Mouse (Mus musculus) lung, adult 2 months (tissue): ENCODE results near the gene Gm10447. TPM values are rescaled to one million over a fixed set of nuclear protein-coding genes. Genes with fewer than 3 reads are reported as not detected.

Source experiments
- DNase-seq: peaks from one replicate; pipeline ENCODE4 v3.0.0; 2022
- H3K4me1 ChIP-seq: fragments of 200-500 bp; 2 replicates; pipeline ENCODE4 v1.6.1; 2011; ENCODE audit warnings: low read length; ENCODE audit not compliant: control insufficient read depth, insufficient read depth
- H3K4me3 ChIP-seq: fragments of 200-500 bp; replicated peaks from 2 replicates; pipeline ENCODE3; 2011; ENCODE audit warnings: low read depth, mild to moderate bottlenecking, control low read depth, low read length; ENCODE audit errors: extremely low read depth
- CTCF ChIP-seq: fragments of 200-500 bp; IDR thresholded peaks from 2 replicates; pipeline ENCODE4 v1.5.1; 2011; ENCODE audit warnings: mild to moderate bottlenecking, low read length, control low read depth; ENCODE audit not compliant: insufficient read depth
- POLR2A ChIP-seq: fragments of 200-500 bp; IDR thresholded peaks from 2 replicates; pipeline ENCODE4 v1.6.1; 2011; ENCODE audit warnings: low read depth, mild to moderate bottlenecking, control low read depth, low read length, borderline replicate concordance; ENCODE audit errors: extremely low read depth
- WGBS: fragments of 180-500 bp; shearing (Covaris S2); methylation state at CpG from one replicate; pipeline ENCODE4 v1.1.7; 2018; 5-methylcytosine and 5-hydroxymethylcytosine counted together
- polyA plus RNA-seq: library from polyadenylated mRNA; depleted of rRNA; stranded (reverse); fragments of >200 nt; gene quantifications from 2 replicates; pipeline ENCODE4 v1.2.3, GENCODE M21; 2012

Gm10447 gene
- polyA plus RNA-seq, 1 experiment, result 0.25 TPM

DNA sequence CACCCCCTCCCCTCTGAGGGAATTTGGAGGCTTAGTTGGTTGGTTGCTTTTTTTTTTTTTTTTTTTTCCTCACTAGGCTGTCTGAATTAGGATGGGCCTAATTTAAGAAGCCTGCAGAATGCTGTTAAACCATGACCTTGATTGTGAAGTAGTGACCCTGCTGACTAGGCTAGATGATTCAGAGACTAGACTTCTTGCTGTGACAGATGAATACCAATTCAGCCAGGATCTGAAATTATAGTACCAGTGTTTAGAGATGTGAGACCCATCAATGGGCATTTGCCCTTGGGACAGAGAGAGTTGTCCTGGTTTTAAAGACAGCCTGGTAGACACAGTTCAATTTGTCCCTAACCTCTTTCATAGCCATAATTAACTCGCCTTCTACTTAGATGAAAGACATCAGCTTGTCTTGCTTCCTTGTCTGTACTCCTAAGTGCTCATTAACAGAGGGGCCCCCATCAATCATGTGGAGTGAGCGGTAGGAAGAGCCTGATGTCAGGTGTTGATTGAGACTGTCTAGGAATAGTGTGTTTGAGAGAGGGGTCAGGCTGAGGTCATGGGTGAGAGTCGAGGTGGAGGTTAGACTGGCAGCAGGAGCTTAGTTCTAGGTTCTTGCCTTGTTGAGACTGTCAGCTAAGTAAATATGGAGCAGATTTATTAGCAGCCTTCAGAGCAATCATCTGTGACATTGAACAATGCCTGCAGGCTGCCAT is 36.5 kb upstream of the Gm10447 start:
- DNase-seq, result no peak
- TF ChIP-seq POLR2A (no peak), CTCF (no peak)
- 70% methylated on average over 3 of the region's 3 CpGs for WGBS
- H3K4me1 ChIP-seq, result no peaks in the 10 kb centered on the region
- no peak overlapping the region for H3K4me3 ChIP-seq

DNA sequence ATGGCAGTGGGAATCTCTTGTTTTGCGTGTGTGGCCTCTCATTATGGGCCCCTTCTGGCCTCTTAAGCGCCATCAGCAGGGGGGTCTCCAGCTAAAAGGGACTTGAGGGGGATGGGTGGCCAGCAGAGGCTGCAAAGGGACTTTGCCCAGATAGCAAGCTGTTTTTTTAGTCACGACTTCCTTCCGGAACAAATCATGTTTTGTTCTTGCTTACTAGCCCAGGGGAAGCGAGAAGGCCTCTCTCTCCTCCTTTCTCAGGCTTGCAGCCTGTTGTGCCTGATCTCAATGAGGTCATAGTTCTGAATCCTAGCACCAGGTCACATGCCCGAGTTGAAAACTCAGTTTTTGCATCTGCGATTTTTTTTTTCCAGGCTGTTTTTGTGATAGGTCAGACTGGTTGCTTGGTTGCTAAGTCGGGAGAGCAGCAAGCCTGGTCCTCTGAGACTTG is 35.1 kb upstream of the Gm10447 start:
- WGBS, result 29% methylated on average over 8 of the region's 8 CpGs
- Histone ChIP-seq H3K4me1 (no peaks in the 10 kb centered on the region), H3K4me3 (no peak overlapping the region)
- no peak for TF ChIP-seq CTCF
- TF ChIP-seq POLR2A, result no peak
- no peak for DNase-seq

DNA sequence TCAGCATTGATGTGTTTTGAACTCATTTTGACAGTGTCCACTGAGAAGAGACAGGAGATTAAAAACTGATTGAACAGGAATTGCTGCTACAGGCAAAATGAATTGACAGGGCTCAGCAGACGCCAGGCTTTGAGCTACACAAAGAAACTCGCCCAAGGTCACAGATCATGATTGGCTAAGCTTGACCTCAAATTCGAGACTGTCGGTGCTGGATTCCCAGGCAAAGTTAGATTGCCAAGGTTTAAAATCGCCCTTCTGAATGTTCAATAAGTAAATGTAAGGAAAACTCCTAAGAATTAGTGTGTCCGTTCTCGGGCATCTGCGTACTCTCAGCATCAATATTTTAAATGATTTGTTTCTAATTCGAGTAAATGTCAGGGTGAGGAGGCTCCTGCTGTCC is 32.5 kb upstream of the Gm10447 start:
- Histone ChIP-seq H3K4me3 (no peak overlapping the region), H3K4me1 (no peaks in the 10 kb centered on the region)
- 87% methylated on average over 9 of the region's 9 CpGs for WGBS
- no peak for DNase-seq
- TF ChIP-seq CTCF, result no peak
- no peak for TF ChIP-seq POLR2A

DNA sequence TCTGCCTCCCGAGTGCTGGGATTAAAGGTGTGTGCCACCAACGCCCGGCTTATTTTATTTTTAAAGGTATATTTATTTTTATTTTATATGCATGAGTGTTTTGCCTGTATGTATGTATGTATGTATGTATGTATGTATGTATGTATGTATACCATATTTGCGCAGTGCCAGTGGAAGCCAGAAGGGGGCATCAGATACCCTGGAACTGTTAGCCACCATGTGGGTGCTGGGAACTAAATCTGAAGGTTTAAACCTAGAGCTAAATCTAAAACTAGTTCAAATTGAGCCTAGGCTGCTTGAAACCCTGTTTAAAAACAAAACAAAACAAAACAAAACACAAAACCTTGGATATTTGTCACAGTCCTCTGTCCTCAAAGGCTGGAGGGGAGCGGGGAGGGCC is 32.1 kb upstream of the Gm10447 start:
- no peaks in the 10 kb centered on the region for H3K4me1 ChIP-seq
- WGBS, result 99% methylated on average over 5 of the region's 5 CpGs

DNA sequence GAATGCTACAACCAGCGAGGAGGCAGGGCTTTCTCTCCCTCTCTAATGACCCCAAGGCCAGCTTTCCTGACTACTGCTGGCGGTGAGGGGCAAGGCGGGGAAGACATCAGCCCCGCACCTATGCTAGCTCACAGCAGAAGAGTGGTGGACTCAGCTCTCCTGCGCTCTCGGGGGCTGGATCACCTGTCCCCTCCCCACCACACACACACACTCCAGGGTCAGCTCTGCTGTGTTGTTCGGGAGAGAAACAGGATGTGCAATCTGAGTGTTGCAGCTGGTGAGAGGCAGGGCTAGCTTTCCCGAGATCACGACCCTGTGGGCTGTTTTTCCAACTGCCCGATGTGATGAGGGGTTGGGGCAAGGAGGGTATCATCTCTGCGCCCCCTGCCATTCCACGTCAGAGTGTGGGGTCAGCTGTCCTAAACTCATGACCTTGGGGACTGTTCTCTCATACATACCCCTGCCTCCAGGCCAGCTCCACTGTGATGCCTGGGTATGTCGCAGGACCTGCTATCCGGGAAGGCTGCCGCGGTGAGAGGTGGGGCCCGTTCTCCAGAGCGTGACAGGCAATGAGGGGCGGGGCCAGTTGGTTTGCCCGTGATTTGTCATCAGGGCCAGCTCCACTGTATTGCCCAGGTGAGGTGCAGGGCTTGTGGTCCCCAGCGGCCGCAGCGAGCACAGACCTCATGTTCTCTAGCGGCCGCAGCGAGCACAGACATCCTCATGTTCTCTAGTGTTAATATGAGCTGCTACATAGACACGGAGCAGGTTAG is 30.1 kb upstream of the Gm10447 start:
- WGBS, result 18% methylated on average over 27 of the region's 27 CpGs
- Histone ChIP-seq H3K4me3 (no peak overlapping the region), H3K4me1 (no peaks in the 10 kb centered on the region)
- peak; percentile 36 for DNase-seq
- TF ChIP-seq POLR2A, result no peak
- TF ChIP-seq CTCF, result no peak

More for the DNA sequence above, 32.1 kb upstream of the Gm10447 start:
- no peak overlapping the region for H3K4me3 ChIP-seq
- DNase-seq, result no peak
- TF ChIP-seq CTCF (no peak), POLR2A (no peak)

DNA sequence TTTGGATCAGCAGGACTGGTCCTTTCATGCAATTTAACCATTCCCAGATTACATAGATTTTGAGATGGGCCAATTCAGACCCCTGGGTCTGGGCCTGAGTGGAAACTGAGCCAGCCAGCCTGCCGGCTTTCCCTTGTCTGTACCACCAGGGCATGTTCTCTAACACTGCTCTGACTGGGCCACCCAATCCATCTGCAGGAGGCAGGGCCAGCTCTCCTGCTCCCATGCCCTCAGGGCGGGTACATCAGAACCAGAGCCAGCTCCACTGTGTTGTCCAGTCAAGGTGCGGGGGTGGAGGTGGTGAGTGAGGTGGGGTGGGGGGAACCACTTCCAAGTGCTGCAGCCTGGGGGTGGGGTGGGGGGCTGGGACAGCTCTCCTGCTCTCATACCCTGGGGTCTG is 29.4 kb upstream of the Gm10447 start:
- Histone ChIP-seq H3K4me1 (no peaks in the 10 kb centered on the region), H3K4me3 (no peak overlapping the region)
- DNase-seq, result no peak
- 76% methylated on average over 3 of the region's 3 CpGs for WGBS
- TF ChIP-seq CTCF, result no peak
- TF ChIP-seq POLR2A, result no peak

DNA sequence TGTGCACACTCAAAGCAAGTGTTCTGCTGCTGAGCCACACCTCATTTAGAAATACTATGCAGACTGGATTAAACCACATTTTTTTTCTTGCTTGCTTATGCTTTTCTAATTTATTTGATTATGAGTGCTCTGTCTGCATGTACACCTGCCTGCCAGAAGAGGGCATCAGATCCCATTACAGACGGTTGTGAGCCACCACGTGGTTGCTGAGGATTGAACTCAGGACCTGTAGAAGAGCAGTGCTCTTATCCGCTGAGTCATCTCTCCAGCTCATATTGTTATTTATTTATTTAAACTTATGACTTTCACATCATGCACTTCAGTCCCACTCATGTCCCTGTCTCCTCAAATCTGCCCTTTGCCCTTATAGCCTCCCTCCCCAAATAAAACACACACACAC is 28.8 kb upstream of the Gm10447 start:
- no peak for TF ChIP-seq POLR2A
- peak; percentile 46; the same call in 1 of the 2 replicates for TF ChIP-seq CTCF
- DNase-seq, result no peak
- H3K4me3 ChIP-seq, result no peak overlapping the region
- 46% methylated on average over 3 of the region's 3 CpGs for WGBS
- no peaks in the 10 kb centered on the region for H3K4me1 ChIP-seq

DNA sequence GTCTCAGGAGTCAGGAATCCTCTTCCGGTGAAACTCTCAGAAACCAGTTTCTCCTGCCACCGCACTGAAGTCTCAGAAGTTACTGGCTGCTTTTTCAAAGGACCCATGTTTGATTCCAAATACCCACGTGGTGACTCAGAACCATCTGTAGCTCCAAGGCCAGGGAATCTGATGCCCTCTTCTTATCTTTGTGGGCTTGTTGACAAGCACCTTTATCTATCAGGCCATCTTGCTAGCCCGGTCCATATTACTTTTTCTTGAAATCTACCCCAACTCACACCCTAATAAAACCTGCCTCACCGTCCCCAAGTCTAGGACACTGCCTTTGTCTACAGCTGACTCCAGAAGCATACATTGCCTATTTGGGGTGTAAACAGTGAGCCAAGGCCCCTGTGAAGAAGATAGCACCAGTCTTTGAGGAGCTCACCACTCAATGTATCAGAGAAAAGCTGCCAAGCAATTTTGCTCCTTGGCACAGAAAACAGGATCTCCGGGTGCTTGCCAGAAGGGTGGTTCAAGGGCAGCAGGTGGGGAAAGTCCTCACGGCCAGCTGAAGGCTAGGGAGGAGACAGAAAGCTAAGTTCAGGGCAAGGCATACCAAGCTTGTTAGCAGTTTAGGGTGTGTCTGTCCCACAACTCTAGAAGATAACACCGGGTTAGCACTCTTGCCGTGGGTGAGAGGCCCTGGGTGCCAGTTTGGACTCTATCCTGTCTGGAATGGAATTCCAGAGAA is 26.4 kb upstream of the Gm10447 start:
- TF ChIP-seq POLR2A (no peak), CTCF (no peak)
- DNase-seq, result no peak
- WGBS, result 55% methylated on average over 9 of the region's 9 CpGs
- Histone ChIP-seq H3K4me1 (no peaks in the 10 kb centered on the region), H3K4me3 (no peak overlapping the region)

DNA sequence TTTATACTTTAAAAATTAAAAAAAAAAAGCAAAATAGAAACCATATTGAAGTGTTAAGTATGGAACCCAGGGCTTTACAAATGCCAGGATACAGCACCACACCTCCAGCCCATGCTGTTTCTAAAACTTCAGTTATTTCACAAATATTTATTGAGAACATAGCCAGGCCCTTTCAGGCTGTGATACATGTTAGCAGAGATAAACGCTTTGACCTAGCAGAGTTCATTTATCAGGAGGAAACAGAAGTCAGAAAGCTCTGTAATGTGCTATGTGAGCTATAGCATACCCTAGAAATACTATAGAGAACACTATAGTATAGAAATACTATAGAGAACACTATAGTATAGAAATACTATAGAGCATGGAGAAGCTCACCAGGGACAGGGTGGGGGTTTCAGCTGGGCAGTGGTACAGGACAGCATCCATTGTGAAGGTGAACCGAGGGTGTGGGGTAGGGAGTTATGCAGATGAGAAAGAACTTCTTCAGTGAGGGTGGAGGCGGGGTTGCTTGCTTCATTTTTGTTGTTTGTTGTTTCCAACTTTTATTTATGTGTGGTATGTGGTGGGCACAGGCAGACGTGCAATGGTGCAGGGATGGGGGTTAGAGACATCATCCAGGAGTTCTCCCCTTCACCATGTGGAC is 24.3 kb upstream of the Gm10447 start:
- TF ChIP-seq POLR2A, result no peak
- no peak for TF ChIP-seq CTCF
- WGBS, result 73% methylated on average over 4 of the region's 4 CpGs
- no peak for DNase-seq
- Histone ChIP-seq H3K4me1 (no peaks in the 10 kb centered on the region), H3K4me3 (no peak overlapping the region)
